Mouse (Mus musculus) megakaryocyte, embryonic 14.5 days (primary cell): ENCODE measurements around the gene Prkcsh.

Experiments
- FLI1 ChIP-seq: IDR thresholded peaks from 2 replicates; pipeline ENCODE4 v1.6.1; 2012; ENCODE audit warnings: low read length, inconsistent platforms, mixed read lengths
- GATA1 ChIP-seq: IDR thresholded peaks from 3 replicates; pipeline ENCODE4 v1.6.1; 2012; ENCODE audit warnings: mixed read lengths, low read length, inconsistent platforms, borderline replicate concordance

- no peak for TF ChIP-seq GATA1
- TF ChIP-seq FLI1: no peak
Measured at GRCm38 (mm10) chr9:22000296-22000695, 2.3 kb upstream of the Prkcsh start.
